Mouse (Mus musculus) erythroblast, adult 5-6 weeks (primary cell): ENCODE results near the gene Mrgprd. TPM values are rescaled to one million over a fixed set of nuclear protein-coding genes. Genes with fewer than 3 reads are reported as not detected.
A peak's percentile ranks its signal among the peaks of the same experiment; 100 is the strongest.

ENCODE experiments used
- ATAC-seq: replicated peaks from 2 replicates; pipeline ENCODE4 v1.8.0; 2016; ENCODE audit warnings: moderate number of reproducible peaks, mild to moderate bottlenecking, moderate TSS enrichment, inconsistent platforms; ENCODE audit not compliant: poor library complexity, low FRiP score, severe bottlenecking
- total RNA-seq, 2 experiments: library from RNA; stranded (forward) in 1 of 2; stranded (reverse) in 1 of 2; fragments of 150-400 nt in 1 of 2; fragments of 200-764, 138-1000 nt in 1 of 2; gene quantifications; 2 replicates each; pipeline versions ENCODE4 v1.2.3 to v1.2.4; 2015 to 2017; ENCODE audit warnings: low replicate concordance in 2 of 2

Gene Mrgprd
- total RNA-seq, 2 experiments from 2014 or later: not detected

GRCm38 (mm10) chr7:145337889-145338288, 23.3 kb downstream of the Mrgprd start:
- ATAC-seq: no peak

GRCm38 (mm10) chr7:145340248-145340904, 25.7 kb downstream of the Mrgprd start:
- peak; percentile 62 for ATAC-seq

Other genes with a start within 250 kb of the Mrgprd start
- not detected in 2 replicates for gene 1810010D01Rik, start 106.7 kb upstream of the Mrgprd start, total RNA-seq (2015; ENCODE audit: low replicate concordance)
- not detected in 2 replicates for gene 1810010D01Rik, start 106.7 kb upstream of the Mrgprd start, total RNA-seq (2017; ENCODE audit: low replicate concordance)
- 3.8 and 4.6 TPM in 2 replicates for gene Tpcn2, start 30.8 kb upstream of the Mrgprd start, total RNA-seq (2015; ENCODE audit: low replicate concordance)
- gene Tpcn2, start 30.8 kb upstream of the Mrgprd start, total RNA-seq (2017; ENCODE audit: low replicate concordance): 1.3 and 2.2 TPM in 2 replicates
- gene Mrgprf, start 14.0 kb upstream of the Mrgprd start, total RNA-seq (2015; ENCODE audit: low replicate concordance): not detected in 2 replicates
- gene Mrgprf, start 14.0 kb upstream of the Mrgprd start, total RNA-seq (2017; ENCODE audit: low replicate concordance): not detected in 2 replicates